Mouse (Mus musculus) forebrain, embryonic 14.5 days (tissue): ENCODE results near the gene Best3. TPM values are rescaled to one million over a fixed set of nuclear protein-coding genes. Genes with fewer than 3 reads are reported as not detected.
"Not testable (repeated sequence)": the region's sequence is repeated elsewhere in the genome, so short reads cannot be mapped to it uniquely, and the experiment has no call there.

Experiments
- ATAC-seq: fragments of 200-750 bp; cut with Nextera tagmentation; 2 replicates; pipeline ENCODE4 v1.8.0; 2017; ENCODE audit warnings: mild to moderate bottlenecking, moderate library complexity
- DNase-seq: peaks from one replicate; pipeline ENCODE4 v3.0.0-alpha.2; 2015; ENCODE audit warnings: low spot score
- H3K27ac ChIP-seq: fragments of 300-500 bp; sonication (generic); 2 replicates; pipeline ENCODE4 v1.5.1; 2014; ENCODE audit warnings: low read depth, mild to moderate bottlenecking, control low read depth, low read length, moderate library complexity
- H3K27me3 ChIP-seq: fragments of 300-500 bp; sonication (generic); replicated peaks from 2 replicates; pipeline ENCODE4 v1.6.1; 2014; ENCODE audit warnings: low read length, control low read depth, mixed read lengths; ENCODE audit not compliant: control insufficient read depth, insufficient read depth
- H3K36me3 ChIP-seq: fragments of 300-500 bp; sonication (generic); 2 replicates; pipeline ENCODE4 v1.6.1; 2014; ENCODE audit warnings: low read length, control low read depth; ENCODE audit not compliant: control insufficient read depth, insufficient read depth
- H3K4me1 ChIP-seq: fragments of 300-500 bp; sonication (generic); 2 replicates; pipeline ENCODE4 v1.6.1; 2014; ENCODE audit warnings: antibody characterized with exemption, low read length, control low read depth; ENCODE audit not compliant: control insufficient read depth, insufficient read depth
- H3K4me2 ChIP-seq: fragments of 300-500 bp; sonication (generic); 2 replicates; pipeline ENCODE4 v1.6.1; 2014; ENCODE audit warnings: mild to moderate bottlenecking, control low read depth, low read length
- H3K4me3 ChIP-seq: fragments of 300-500 bp; sonication (generic); 2 replicates; pipeline ENCODE4 v1.5.1; 2014; ENCODE audit warnings: low read depth, low read length, control low read depth
- H3K9ac ChIP-seq: fragments of 300-500 bp; sonication (generic); 2 replicates; pipeline ENCODE4 v1.6.1; 2014; ENCODE audit warnings: mild to moderate bottlenecking, low read length, control low read depth, moderate library complexity
- H3K9me3 ChIP-seq: fragments of 300-500 bp; sonication (generic); replicated peaks from 2 replicates; pipeline ENCODE4 v1.6.1; 2016; ENCODE audit warnings: low read length, control low read depth, mixed read lengths; ENCODE audit not compliant: control insufficient read depth
- WGBS: fragments of 180-500 bp; shearing (Covaris S2); extraction: QIAGEN DNeasy Blood & Tissue Kit; methylation state at CpG from one replicate; pipeline ENCODE4 v1.1.7; 2014; 5-methylcytosine and 5-hydroxymethylcytosine counted together
- polyA plus RNA-seq: library from polyadenylated mRNA; unstranded; fragments of >200 nt; fragmentation: Nextera tagmentation; extraction: Ambion mirVana; gene quantifications from 2 replicates; pipeline ENCODE4 v1.2.1, GENCODE M21; 2014

Best3 gene
- polyA plus RNA-seq, 1 experiment from 2014 or later: not detected

DNA sequence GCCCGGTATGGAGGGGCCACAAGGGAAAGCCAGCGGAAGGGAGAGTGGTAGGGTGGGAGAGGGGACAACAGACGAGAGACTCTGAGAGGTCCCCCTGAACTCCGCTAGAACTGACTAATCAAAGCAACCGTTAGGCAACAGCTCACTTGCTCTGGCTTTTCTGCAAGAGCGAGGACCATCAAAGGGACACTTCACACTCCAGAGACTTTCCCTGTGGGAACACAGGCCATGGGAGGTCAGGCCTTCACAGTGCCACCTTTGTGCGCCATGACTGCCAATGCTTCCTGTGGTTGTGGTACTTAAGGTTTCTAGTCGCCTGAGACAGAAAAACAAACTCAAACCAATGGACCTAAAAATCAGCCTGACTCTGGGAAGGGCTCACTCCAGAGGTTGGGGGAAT, 24.9 kb downstream of the Best3 start:
- WGBS: 51% methylated on average over 8 of the region's 8 CpGs
- Histone ChIP-seq H3K9me3 (no peaks in the 10 kb centered on the region), H3K27me3 (no peaks in the 10 kb centered on the region), H3K9ac (no peak overlapping the region), H3K4me2 (no peak overlapping the region), H3K27ac (no peak overlapping the region), H3K4me3 (no peak overlapping the region), H3K36me3 (no peaks in the 10 kb centered on the region), H3K4me1 (no peaks in the 10 kb centered on the region)
- no peak for ATAC-seq
- no peak for DNase-seq

DNA sequence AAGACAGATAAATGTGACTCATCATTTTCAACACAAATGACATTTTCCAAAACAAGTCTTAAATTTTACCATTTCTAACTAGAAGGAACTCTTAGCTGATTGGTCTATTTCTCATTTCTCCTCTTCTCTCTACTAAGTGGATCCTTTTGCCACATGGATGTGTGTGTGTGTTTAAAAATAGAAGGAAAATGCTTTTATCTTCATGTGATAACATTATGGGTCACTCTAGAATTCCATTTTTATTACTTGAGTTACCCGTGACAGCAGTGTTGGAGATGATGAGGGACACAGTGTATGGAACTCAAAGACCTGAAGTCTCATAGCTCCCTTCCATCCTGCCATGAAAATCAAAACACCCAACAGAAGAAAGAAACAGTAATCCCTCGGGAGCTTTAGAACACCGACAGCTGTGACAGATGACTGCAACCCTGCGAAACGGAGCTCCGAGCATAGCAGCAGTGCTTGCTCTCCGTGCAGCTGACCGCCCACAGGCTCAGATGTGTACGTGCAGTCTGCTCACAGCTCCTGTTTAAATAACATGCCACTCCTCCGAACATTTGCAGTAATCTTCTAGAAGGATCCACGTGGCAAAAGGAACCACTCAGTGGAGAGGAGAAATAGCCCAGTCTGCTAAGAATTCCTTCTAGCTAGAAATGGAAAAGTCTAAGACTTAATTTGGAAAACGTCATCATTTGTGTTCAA, 27.7 kb downstream of the Best3 start:
- ATAC-seq (peak; percentile 46; the same call in 1 of the 2 replicates), DNase-seq (peak; percentile 45)
- 51% methylated on average over 12 of the region's 12 CpGs for WGBS
- Histone ChIP-seq H3K4me2 (no peak overlapping the region), H3K27ac (no peak overlapping the region), H3K27me3 (no peaks in the 10 kb centered on the region), H3K4me3 (no peak overlapping the region), H3K9me3 (no peaks in the 10 kb centered on the region), H3K36me3 (no peaks in the 10 kb centered on the region), H3K9ac (no peak overlapping the region), H3K4me1 (no peaks in the 10 kb centered on the region)

- ATAC-seq (no peak), DNase-seq (no peak)
- no peak overlapping the region for H3K27ac ChIP-seq
- H3K4me1 ChIP-seq: no peaks in the 10 kb centered on the region
- no peaks in the 10 kb centered on the region for H3K9me3 ChIP-seq
- no peaks in the 10 kb centered on the region for H3K36me3 ChIP-seq
- WGBS: 94% methylated on average over 5 of the region's 5 CpGs
- no peak overlapping the region for H3K9ac ChIP-seq
- no peak overlapping the region for H3K4me2 ChIP-seq
- H3K27me3 ChIP-seq: no peaks in the 10 kb centered on the region
- H3K4me3 ChIP-seq: no peak overlapping the region
These were observed 28.5 kb downstream of the Best3 start for GRCm38 (mm10) chr10:117014565-117014964.

DNA sequence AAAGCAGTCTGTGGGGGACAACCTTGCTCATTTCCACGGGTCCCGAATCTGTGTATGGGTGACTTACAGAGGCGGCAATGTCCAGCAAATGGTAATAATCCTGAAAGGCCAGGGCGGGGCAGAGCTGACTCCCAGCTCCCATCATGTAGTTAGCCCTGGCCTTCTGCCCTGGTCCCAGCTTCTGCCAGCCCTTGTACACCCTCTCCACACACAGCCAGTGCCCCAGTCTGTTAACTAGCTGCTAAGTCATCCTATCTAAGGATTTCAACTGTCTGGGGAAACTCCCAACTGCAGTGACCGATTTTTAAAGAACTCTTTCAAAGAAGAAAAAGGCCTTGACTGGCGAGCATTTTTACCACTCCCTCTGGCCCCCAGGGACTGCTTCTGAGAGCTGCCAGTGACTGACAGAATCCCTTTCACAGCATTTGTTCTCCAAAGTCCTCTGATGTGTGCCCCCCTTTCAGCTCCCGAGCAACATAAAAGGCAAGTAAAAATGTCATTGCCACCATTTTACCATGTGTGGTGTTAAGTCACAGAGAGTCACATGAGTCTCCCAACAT, 32.2 kb downstream of the Best3 start:
- H3K36me3 ChIP-seq: no peaks in the 10 kb centered on the region
- H3K4me2 ChIP-seq: no peak overlapping the region
- ATAC-seq (peak; percentile 18; the same call in 1 of the 2 replicates), DNase-seq (peak; percentile 35)
- H3K27me3 ChIP-seq: no peaks in the 10 kb centered on the region
- H3K27ac ChIP-seq: no peak overlapping the region
- H3K4me1 ChIP-seq: no peaks in the 10 kb centered on the region
- H3K9me3 ChIP-seq: no peaks in the 10 kb centered on the region
- H3K9ac ChIP-seq: no peak overlapping the region
- no peak overlapping the region for H3K4me3 ChIP-seq
- WGBS: 50% methylated on average over 7 of the region's 7 CpGs

DNA sequence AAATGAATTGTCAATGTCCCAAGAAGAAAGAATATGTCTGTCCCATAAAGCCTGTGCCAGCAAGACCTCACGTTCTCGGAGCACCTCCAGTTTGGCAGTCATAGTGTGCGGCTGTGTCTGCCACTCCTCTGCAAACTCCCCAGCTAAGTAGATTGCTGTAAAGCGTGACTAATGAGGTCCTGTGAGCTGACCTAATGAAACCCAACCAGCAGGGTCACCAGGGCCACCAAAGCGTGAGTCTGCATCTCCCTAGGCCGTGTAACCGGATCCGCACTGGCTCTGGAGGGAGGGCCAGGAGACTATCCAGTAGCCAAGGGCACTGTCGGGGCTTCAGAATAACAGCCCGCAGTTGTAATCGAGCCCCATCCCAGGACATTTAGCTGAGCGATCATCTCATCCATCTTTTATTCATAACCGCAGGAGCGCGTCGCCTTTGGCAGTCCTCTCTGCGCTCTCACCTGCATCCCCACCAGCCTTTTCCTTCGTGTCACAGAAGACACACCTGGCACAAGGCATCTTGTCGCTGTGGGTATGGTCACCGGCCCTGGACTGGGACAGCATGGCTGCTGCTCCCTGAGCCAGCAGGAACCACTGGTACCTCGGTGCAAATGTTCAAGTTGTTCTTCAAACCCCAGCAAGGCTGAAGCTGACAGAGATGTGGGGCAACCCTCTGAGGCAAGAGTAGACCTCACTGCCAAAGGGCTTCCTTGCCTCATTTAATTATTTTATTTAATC, 35.1 kb downstream of the Best3 start:
- Histone ChIP-seq H3K9me3 (no peaks in the 10 kb centered on the region), H3K9ac (no peak overlapping the region), H3K4me3 (no peak overlapping the region), H3K4me2 (no peak overlapping the region), H3K4me1 (no peaks in the 10 kb centered on the region), H3K27me3 (no peaks in the 10 kb centered on the region), H3K27ac (no peak overlapping the region), H3K36me3 (no peaks in the 10 kb centered on the region)
- ATAC-seq (no peak), DNase-seq (no peak)
- WGBS: 23% methylated on average over 21 of the region's 21 CpGs

GRCm38 (mm10) chr10:117023693-117024092, 37.6 kb downstream of the Best3 start:
- Histone ChIP-seq H3K4me1 (no peaks in the 10 kb centered on the region), H3K4me2 (no peak overlapping the region), H3K9me3 (no peaks in the 10 kb centered on the region), H3K27ac (no peak overlapping the region), H3K27me3 (0 out of 2 replicates have a peak, but pooled peaks cover 3% of the 10 kb centered on the region), H3K4me3 (no peak overlapping the region), H3K36me3 (no peaks in the 10 kb centered on the region), H3K9ac (no peak overlapping the region)
- DNase-seq (no peak), ATAC-seq (no peak)
- WGBS: 68% methylated on average over 16 of the region's 16 CpGs

DNA sequence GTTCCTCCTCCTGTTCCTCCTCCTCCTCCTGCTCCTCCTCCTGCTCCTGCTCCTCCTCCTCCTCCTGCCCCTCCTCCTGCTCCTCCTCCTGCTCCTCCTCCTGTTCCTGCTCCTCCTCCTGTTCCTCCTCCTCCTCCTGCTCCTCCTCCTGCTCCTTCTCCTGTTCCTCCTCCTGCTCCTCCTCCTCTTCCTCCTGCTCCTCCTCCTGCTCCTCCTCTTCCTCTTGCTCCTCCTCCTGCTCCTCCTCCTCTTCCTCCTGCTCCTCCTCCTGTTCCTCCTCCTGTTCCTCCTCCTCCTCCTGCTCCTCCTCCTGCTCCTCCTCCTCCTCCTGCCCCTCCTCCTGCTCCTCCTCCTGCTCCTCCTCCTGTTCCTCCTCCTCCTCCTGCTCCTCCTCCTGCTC, 39.7 kb downstream of the Best3 start:
- not testable (repeated sequence) for H3K9ac ChIP-seq, DNase-seq, H3K36me3 ChIP-seq, H3K27me3 ChIP-seq, H3K4me3 ChIP-seq, ATAC-seq, H3K4me1 ChIP-seq, H3K9me3 ChIP-seq, H3K4me2 ChIP-seq, H3K27ac ChIP-seq

DNA sequence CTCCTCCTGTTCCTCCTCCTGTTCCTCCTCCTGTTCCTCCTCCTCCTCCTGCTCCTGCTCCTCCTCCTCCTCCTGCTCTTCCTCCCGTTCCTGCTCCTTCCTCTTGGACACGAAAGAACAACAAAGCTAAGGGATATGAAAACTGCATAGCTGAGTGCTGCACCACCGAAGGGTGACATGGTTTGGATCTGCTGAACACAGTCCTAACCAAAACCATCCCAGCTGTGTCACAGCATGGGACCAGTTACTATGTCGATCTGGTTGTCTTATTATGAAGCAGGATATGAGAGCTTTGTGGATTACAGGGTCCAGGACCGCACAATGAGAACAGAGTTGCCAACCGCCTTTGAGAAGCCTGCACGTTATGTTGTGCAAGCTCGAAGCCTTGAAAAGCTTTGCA, 40.1 kb downstream of the Best3 start:
- DNase-seq: no peak
- Histone ChIP-seq H3K4me1 (no peaks in the 10 kb centered on the region), H3K9me3 (no peaks in the 10 kb centered on the region), H3K36me3 (no peaks in the 10 kb centered on the region), H3K27me3 (0 out of 2 replicates have a peak, but pooled peaks cover 3% of the 10 kb centered on the region), H3K4me2 (no peak overlapping the region), H3K4me3 (no peak overlapping the region), H3K9ac (no peak overlapping the region), H3K27ac (no peak overlapping the region)
- ATAC-seq: no peak
- WGBS: 86% methylated on average over 8 of the region's 8 CpGs

- H3K36me3 ChIP-seq: no peaks in the 10 kb centered on the region
- ATAC-seq (no peak), DNase-seq (no peak)
- no peak overlapping the region for H3K4me3 ChIP-seq
- 0 out of 2 replicates have a peak, but pooled peaks cover 3% of the 10 kb centered on the region for H3K27me3 ChIP-seq
- H3K27ac ChIP-seq: no peak overlapping the region
- no peaks in the 10 kb centered on the region for H3K9me3 ChIP-seq
- H3K9ac ChIP-seq: no peak overlapping the region
- WGBS: 89% methylated on average over 3 of the region's 3 CpGs
- H3K4me1 ChIP-seq: no peaks in the 10 kb centered on the region
- H3K4me2 ChIP-seq: no peak overlapping the region
These were observed 45.0 kb downstream of the Best3 start for GRCm38 (mm10) chr10:117031160-117031559.
